Mouse (Mus musculus): Measurements from ENCODE around the gene Col1a2. TPM values are rescaled to one million over a fixed set of nuclear protein-coding genes. Genes with fewer than 3 reads are reported as not detected.

Gene Col1a2
- polyA plus RNA-seq, 1 experiment from 2014 or later: 85.5 TPM

DNA sequence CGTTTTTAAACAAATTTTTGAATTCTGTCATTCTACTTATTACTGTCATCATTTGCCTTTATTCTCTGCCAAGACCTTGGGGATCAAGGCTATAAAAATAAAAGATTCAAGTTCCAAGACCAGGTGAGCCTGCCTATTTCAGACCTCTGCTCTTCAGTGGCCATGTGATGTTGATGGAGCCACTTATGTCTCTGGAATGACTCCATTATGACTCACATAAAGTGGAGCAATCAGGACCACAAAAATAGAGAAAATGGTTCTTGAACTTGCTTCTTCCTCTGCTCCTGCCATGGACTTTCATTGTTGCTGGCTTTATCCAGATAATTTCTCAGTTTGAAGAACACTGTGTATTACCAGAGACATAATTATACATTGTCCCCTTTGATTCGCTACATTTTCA lies 10.9 kb upstream of the Col1a2 start:
- no peak overlapping the region for H3K9ac ChIP-seq
- WGBS (ENCODE audit: insufficient replicate concordance): 42% methylated on average over 2 of the region's 2 CpGs
- no peak for ATAC-seq

GRCm38 (mm10) chr6:4496428-4496827 lies 8.2 kb upstream of the Col1a2 start:
- no peak overlapping the region for H3K9ac ChIP-seq
- no peaks in the 10 kb centered on the region for H3K36me3 ChIP-seq
- H3K27ac ChIP-seq: no peak overlapping the region
- ATAC-seq: no peak
- no peaks in the 10 kb centered on the region for H3K9me3 ChIP-seq (replicated peaks)
- no peaks in the 10 kb centered on the region for H3K27me3 ChIP-seq (replicated peaks)
- WGBS (ENCODE audit: insufficient replicate concordance): 54% methylated on average over 1 of the region's 1 CpGs
- H3K4me3 ChIP-seq: no peak overlapping the region
- H3K4me1 ChIP-seq: no peaks in the 10 kb centered on the region
- H3K4me2 ChIP-seq: no peak overlapping the region

More for the DNA sequence above, 10.9 kb upstream of the Col1a2 start:
- Histone ChIP-seq H3K36me3 (no peaks in the 10 kb centered on the region), H3K27ac (no peak overlapping the region), H3K27me3 (replicated peaks) (no peaks in the 10 kb centered on the region), H3K4me1 (no peaks in the 10 kb centered on the region), H3K4me2 (no peak overlapping the region), H3K4me3 (no peak overlapping the region), H3K9me3 (replicated peaks) (no peaks in the 10 kb centered on the region)

DNA sequence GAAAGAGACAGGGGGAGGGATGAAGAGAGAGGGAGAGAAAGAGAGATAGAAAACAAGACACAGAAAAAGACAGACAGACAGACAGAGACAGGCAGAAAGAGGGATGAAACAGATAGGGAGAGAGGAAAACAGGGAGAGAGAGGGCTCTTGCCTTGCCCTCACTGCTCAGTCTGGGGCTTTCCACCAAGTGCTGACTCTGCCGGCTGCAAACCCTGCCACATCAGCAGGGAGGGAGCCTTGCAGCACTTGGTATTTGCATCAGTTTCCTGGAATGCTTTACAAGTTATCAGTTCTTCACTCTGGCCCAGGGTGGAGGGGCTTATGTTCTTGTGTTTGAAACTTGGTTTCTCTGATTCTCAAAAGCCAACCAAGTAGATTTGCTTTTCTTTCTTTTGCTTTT lies 1.5 kb upstream of the Col1a2 start:
- H3K9me3 ChIP-seq (replicated peaks): no peaks in the 10 kb centered on the region
- no peak overlapping the region for H3K9ac ChIP-seq
- no peaks in the 10 kb centered on the region for H3K36me3 ChIP-seq
- no peak overlapping the region for H3K27ac ChIP-seq
- H3K27me3 ChIP-seq (replicated peaks): peaks cover 12% of the 10 kb centered on the region
- ATAC-seq: 0 out of 2 replicates have a peak, but pooled peaks have one; percentile 37
- no peak overlapping the region for H3K4me3 ChIP-seq
- WGBS (ENCODE audit: insufficient replicate concordance): 10% methylated on average over 1 of the region's 1 CpGs
- H3K4me1 ChIP-seq: peaks cover 13% of the 10 kb centered on the region
- H3K4me2 ChIP-seq: no peak overlapping the region

DNA sequence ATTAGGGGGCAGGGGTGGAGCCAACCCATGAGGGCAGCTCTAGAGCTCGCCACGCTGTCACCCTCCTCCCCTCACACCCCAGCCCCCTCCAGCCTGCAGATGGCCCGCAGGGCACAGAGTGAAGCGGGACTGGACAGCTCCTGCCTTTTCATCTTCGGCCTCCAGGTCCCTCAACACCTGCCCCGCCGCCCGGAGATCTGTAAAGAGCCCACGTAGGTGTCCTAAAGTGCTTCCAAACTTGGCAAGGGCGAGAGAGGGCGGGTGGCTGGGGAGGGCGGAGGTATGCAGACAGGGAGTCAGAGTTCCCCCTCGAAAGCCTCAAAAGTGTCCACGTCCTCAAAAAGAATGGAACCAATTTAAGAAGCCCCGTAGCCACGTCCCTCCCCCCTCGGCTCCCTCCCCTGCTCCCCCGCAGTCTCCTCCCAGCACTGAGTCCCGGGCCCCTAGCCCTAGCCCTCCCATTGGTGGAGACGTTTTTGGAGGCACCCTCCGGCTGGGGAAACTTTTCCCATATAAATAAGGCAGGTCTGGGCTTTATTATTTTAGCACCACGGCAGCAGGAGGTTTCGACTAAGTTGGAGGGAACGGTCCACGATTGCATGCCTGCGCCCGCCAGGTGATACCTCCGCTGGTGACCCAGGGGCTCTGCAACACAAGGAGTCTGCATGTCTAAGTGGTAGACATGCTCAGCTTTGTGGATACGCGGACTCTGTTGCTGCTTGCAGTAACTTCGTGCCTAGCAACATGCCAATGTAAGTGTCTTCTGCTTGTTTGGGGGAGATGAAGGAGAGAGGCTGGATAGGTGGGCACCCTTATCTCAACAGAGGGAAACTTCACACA lies 764 bp downstream of the Col1a2 start:
- peaks cover 13% of the 10 kb centered on the region for H3K4me1 ChIP-seq
- peaks cover 12% of the 10 kb centered on the region for H3K27me3 ChIP-seq (replicated peaks)
- no peak overlapping the region for H3K27ac ChIP-seq
- H3K4me2 ChIP-seq: peak overlapping the region; percentile 65
- H3K9ac ChIP-seq: peak overlapping the region; percentile 45; the same call in 1 of the 2 replicates
- peak; percentile 61; the same call in 1 of the 2 replicates for ATAC-seq
- WGBS (ENCODE audit: insufficient replicate concordance): 1% methylated on average over 31 of the region's 31 CpGs
- no peaks in the 10 kb centered on the region for H3K36me3 ChIP-seq
- H3K9me3 ChIP-seq (replicated peaks): no peaks in the 10 kb centered on the region
- peak overlapping the region; percentile 43 for H3K4me3 ChIP-seq

DNA sequence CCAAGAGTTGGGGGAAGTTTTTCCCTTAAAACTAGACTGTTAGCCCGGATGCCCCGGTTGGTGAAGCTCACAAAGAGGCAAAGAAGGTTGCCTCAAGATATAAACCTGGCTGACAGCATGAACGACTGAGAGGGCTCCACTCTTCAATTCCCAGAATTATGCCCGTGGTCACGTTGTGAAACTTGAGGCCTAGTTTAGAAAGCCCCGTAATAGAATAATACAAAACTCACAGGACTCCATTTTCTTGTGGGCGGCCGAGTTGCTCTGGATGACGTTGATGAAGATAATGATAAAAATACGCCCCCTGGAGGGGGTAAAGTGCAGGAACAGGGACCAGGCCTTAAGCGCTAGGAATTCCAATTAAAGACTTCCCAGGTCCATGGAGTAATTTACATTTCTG lies 1.5 kb downstream of the Col1a2 start:
- Histone ChIP-seq H3K4me2 (peak overlapping the region; percentile 65), H3K9ac (peak overlapping the region; percentile 45; the same call in 1 of the 2 replicates)

GRCm38 (mm10) chr6:4506791-4507190 lies 2.2 kb downstream of the Col1a2 start:
- H3K4me3 ChIP-seq: peak overlapping the region; percentile 43; the same call in 1 of the 2 replicates
- no peak overlapping the region for H3K27ac ChIP-seq
- no peaks in the 10 kb centered on the region; the same call in 1 of the 2 replicates for H3K36me3 ChIP-seq
- H3K9me3 ChIP-seq (replicated peaks): no peaks in the 10 kb centered on the region
- H3K4me2 ChIP-seq: peak overlapping the region; percentile 65; the same call in 1 of the 2 replicates
- no peak overlapping the region for H3K9ac ChIP-seq
- ATAC-seq: no peak
- WGBS (ENCODE audit: insufficient replicate concordance): 55% methylated on average over 5 of the region's 5 CpGs
- peaks cover 12% of the 10 kb centered on the region for H3K27me3 ChIP-seq (replicated peaks)
- peaks cover 13% of the 10 kb centered on the region for H3K4me1 ChIP-seq

More for the DNA sequence above, 1.5 kb downstream of the Col1a2 start:
- Histone ChIP-seq H3K9me3 (replicated peaks) (no peaks in the 10 kb centered on the region), H3K4me3 (peak overlapping the region; percentile 43), H3K36me3 (no peaks in the 10 kb centered on the region), H3K27ac (no peak overlapping the region), H3K4me1 (peaks cover 13% of the 10 kb centered on the region), H3K27me3 (replicated peaks) (peaks cover 12% of the 10 kb centered on the region)
- WGBS (ENCODE audit: insufficient replicate concordance): 8% methylated on average over 11 of the region's 11 CpGs
- no peak for ATAC-seq

DNA sequence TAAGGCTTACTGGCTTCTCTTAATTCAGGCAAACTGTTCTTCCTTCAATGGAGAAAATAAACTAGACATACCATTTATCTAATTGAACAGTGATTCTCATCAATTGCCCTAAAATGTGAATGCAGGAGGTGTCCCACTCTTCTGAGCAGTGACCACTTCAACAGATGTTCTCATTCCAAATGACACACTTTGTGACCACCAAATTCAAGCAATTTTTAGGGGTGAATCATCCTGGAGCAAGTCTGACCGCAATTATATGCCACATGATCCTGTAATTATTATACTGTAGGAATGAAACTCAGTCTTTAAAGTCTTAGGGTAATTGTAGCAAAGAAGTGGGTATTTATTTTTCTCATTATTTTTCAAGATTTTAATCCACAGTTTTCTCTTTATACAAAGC lies 2.7 kb downstream of the Col1a2 start:
- H3K4me2 ChIP-seq: 0 out of 2 replicates have a peak overlapping the region, but pooled peaks have one; percentile 3
- no peak overlapping the region for H3K9ac ChIP-seq
- peaks cover 13% of the 10 kb centered on the region for H3K4me1 ChIP-seq
- H3K4me3 ChIP-seq: no peak overlapping the region
- ATAC-seq: no peak
- no peaks in the 10 kb centered on the region; the same call in 1 of the 2 replicates for H3K36me3 ChIP-seq
- WGBS (ENCODE audit: insufficient replicate concordance): 76% methylated on average over 1 of the region's 1 CpGs
- no peak overlapping the region for H3K27ac ChIP-seq
- H3K27me3 ChIP-seq (replicated peaks): peaks cover 12% of the 10 kb centered on the region
- no peaks in the 10 kb centered on the region for H3K9me3 ChIP-seq (replicated peaks)

- peaks cover 12% of the 10 kb centered on the region for H3K27me3 ChIP-seq (replicated peaks)
- no peak overlapping the region for H3K4me3 ChIP-seq
- 71% methylated on average over 4 of the region's 4 CpGs for WGBS (ENCODE audit: insufficient replicate concordance)
- H3K36me3 ChIP-seq: no peaks in the 10 kb centered on the region; the same call in 1 of the 2 replicates
- ATAC-seq: no peak
- H3K9ac ChIP-seq: no peak overlapping the region
- no peaks in the 10 kb centered on the region for H3K9me3 ChIP-seq (replicated peaks)
- 0 out of 2 replicates have a peak overlapping the region, but pooled peaks have one; percentile 6 for H3K4me2 ChIP-seq
- H3K4me1 ChIP-seq: peaks cover 13% of the 10 kb centered on the region
- H3K27ac ChIP-seq: no peak overlapping the region
Measured at GRCm38 (mm10) chr6:4508279-4508678, 3.7 kb downstream of the Col1a2 start.

GRCm38 (mm10) chr6:4509395-4509794 lies 4.8 kb downstream of the Col1a2 start:
- H3K27me3 ChIP-seq (replicated peaks): peaks cover 10% of the 10 kb centered on the region
- H3K27ac ChIP-seq: no peak overlapping the region
- H3K36me3 ChIP-seq: no peaks in the 10 kb centered on the region; the same call in 1 of the 2 replicates
- no peaks in the 10 kb centered on the region for H3K9me3 ChIP-seq (replicated peaks)
- no peak for ATAC-seq
- 52% methylated on average over 4 of the region's 4 CpGs for WGBS (ENCODE audit: insufficient replicate concordance)
- H3K4me1 ChIP-seq: peaks cover 13% of the 10 kb centered on the region
- H3K9ac ChIP-seq: no peak overlapping the region
- H3K4me2 ChIP-seq: no peak overlapping the region
- no peak overlapping the region for H3K4me3 ChIP-seq

- no peak for ATAC-seq
- Histone ChIP-seq H3K9me3 (replicated peaks) (no peaks in the 10 kb centered on the region), H3K36me3 (no peaks in the 10 kb centered on the region; the same call in 1 of the 2 replicates), H3K4me1 (no peaks in the 10 kb centered on the region), H3K4me2 (no peak overlapping the region), H3K4me3 (no peak overlapping the region), H3K27me3 (replicated peaks) (no peaks in the 10 kb centered on the region), H3K9ac (no peak overlapping the region), H3K27ac (no peak overlapping the region)
- WGBS (ENCODE audit: insufficient replicate concordance): 53% methylated on average over 2 of the region's 2 CpGs
Measured at GRCm38 (mm10) chr6:4514671-4515070, 10.1 kb downstream of the Col1a2 start.

- H3K27ac ChIP-seq: no peak overlapping the region
- no peak for ATAC-seq
- H3K27me3 ChIP-seq (replicated peaks): no peaks in the 10 kb centered on the region
- H3K4me1 ChIP-seq: no peaks in the 10 kb centered on the region
- H3K4me2 ChIP-seq: no peak overlapping the region
- H3K9ac ChIP-seq: no peak overlapping the region
- no peaks in the 10 kb centered on the region for H3K9me3 ChIP-seq (replicated peaks)
- WGBS (ENCODE audit: insufficient replicate concordance): 80% methylated on average over 3 of the region's 3 CpGs
- no peaks in the 10 kb centered on the region for H3K36me3 ChIP-seq
- no peak overlapping the region for H3K4me3 ChIP-seq
Measured at GRCm38 (mm10) chr6:4521031-4521430, 16.4 kb downstream of the Col1a2 start.

DNA sequence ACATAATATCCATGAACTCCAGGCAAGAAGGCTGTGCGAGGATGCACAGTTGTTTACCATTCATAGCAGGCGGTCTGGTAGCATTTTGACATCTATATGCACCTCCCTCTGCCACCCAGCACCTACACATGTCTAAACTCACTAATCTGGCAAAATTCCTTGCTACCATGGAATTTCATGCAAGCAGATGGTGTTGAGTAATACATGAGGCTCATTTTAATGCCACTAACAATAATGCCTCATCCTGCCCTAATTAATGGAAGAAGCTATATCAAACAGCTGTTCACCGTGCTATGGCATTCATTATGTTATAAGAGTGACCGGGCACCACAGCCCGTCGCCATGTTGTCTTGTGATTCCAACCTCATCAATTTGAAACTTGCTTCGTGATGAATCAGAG lies 23.8 kb downstream of the Col1a2 start:
- Histone ChIP-seq H3K27ac (no peak overlapping the region), H3K4me3 (no peak overlapping the region), H3K27me3 (replicated peaks) (no peaks in the 10 kb centered on the region), H3K9ac (no peak overlapping the region), H3K36me3 (no peaks in the 10 kb centered on the region), H3K9me3 (replicated peaks) (no peaks in the 10 kb centered on the region), H3K4me1 (no peaks in the 10 kb centered on the region), H3K4me2 (no peak overlapping the region)
- no peak for ATAC-seq
- WGBS (ENCODE audit: insufficient replicate concordance): 76% methylated on average over 7 of the region's 7 CpGs
